Mouse (Mus musculus) kidney, embryonic 16.5 days (tissue): ENCODE measurements around the gene Gm17521. TPM values are rescaled to one million over a fixed set of nuclear protein-coding genes. Genes with fewer than 3 reads are reported as not detected.
"Not testable (repeated sequence)": the region's sequence is repeated elsewhere in the genome, so short reads cannot be mapped to it uniquely, and the experiment has no call there.

Experiments used
- ATAC-seq: fragments of 200-750 bp; cut with Nextera tagmentation; 2 replicates; pipeline ENCODE4 v1.8.0; 2017; ENCODE audit warnings: moderate TSS enrichment; ENCODE audit not compliant: low FRiP score, low TSS enrichment
- H3K27ac ChIP-seq: fragments of 300-500 bp; sonication (generic); 2 replicates; pipeline ENCODE4 v1.5.1; 2014; ENCODE audit warnings: low read length
- H3K27me3 ChIP-seq: fragments of 300-500 bp; sonication (generic); 2 replicates; pipeline ENCODE4 v1.6.1; 2014; ENCODE audit warnings: low read length, control low read depth, mixed read lengths; ENCODE audit not compliant: insufficient read depth
- H3K36me3 ChIP-seq: fragments of 300-500 bp; sonication (generic); 2 replicates; pipeline ENCODE4 v1.6.1; 2014; ENCODE audit warnings: low read length, control low read depth, mixed read lengths; ENCODE audit not compliant: insufficient read depth
- H3K4me1 ChIP-seq: fragments of 300-500 bp; sonication (generic); 2 replicates; pipeline ENCODE4 v1.6.1; 2014; ENCODE audit warnings: low read length, control low read depth, mixed read lengths; ENCODE audit not compliant: insufficient read depth
- H3K4me2 ChIP-seq: fragments of 300-500 bp; sonication (generic); replicated peaks from 2 replicates; pipeline ENCODE4 v1.6.1; 2014; ENCODE audit warnings: low read depth, low read length
- H3K4me3 ChIP-seq: fragments of 300-500 bp; sonication (generic); 2 replicates; pipeline ENCODE4 v1.5.1; 2014; ENCODE audit warnings: mild to moderate bottlenecking, low read length
- H3K9ac ChIP-seq: fragments of 300-500 bp; sonication (generic); replicated peaks from 2 replicates; pipeline ENCODE4 v1.6.1; 2014; ENCODE audit warnings: low read length
- H3K9me3 ChIP-seq: fragments of 300-500 bp; sonication (generic); 2 replicates; pipeline ENCODE4 v1.6.1; 2016; ENCODE audit warnings: low read length, control low read depth
- WGBS: fragments of 180-500 bp; shearing (Covaris S2); extraction: QIAGEN DNeasy Blood & Tissue Kit; methylation state at CpG from one replicate; pipeline ENCODE4 v1.1.7; 2014; 5-methylcytosine and 5-hydroxymethylcytosine counted together
- polyA plus RNA-seq: library from polyadenylated mRNA; unstranded; fragments of >200 nt; fragmentation: Nextera tagmentation; extraction: Ambion mirVana; gene quantifications from 2 replicates; pipeline ENCODE4 v1.2.1, GENCODE M21; 2015

Gm17521 gene
- polyA plus RNA-seq = not detected in 2 replicates

GRCm38 (mm10) chrX:123029569-123029968 is at the start of gene Gm17521:
TSS of gene Gm17521 (minus strand) at chrX:123029669.
- H3K9me3 ChIP-seq, H3K27ac ChIP-seq, H3K27me3 ChIP-seq, H3K36me3 ChIP-seq, H3K4me1 ChIP-seq, ATAC-seq, H3K4me3 ChIP-seq, H3K9ac ChIP-seq, H3K4me2 ChIP-seq: not testable (repeated sequence)
- 33% methylated on average over 1 of the region's 1 CpGs for WGBS

GRCm38 (mm10) chrX:123043956-123044355 is 14.5 kb upstream of the Gm17521 start:
- Histone ChIP-seq H3K4me3 (no peak overlapping the region), H3K4me2 (no peak overlapping the region), H3K36me3 (no peaks in the 10 kb centered on the region), H3K27me3 (no peaks in the 10 kb centered on the region), H3K4me1 (no peaks in the 10 kb centered on the region), H3K27ac (no peak overlapping the region), H3K9me3 (no peaks in the 10 kb centered on the region), H3K9ac (no peak overlapping the region)
- ATAC-seq = no peak

GRCm38 (mm10) chrX:123043516-123043915 is 14.0 kb upstream of the Gm17521 start:
- 64% methylated on average over 4 of the region's 4 CpGs for WGBS
- no peaks in the 10 kb centered on the region for H3K9me3 ChIP-seq
- no peaks in the 10 kb centered on the region for H3K4me1 ChIP-seq
- ATAC-seq = no peak
- no peak overlapping the region for H3K4me2 ChIP-seq
- H3K9ac ChIP-seq = no peak overlapping the region
- no peak overlapping the region for H3K4me3 ChIP-seq
- no peaks in the 10 kb centered on the region for H3K36me3 ChIP-seq
- no peak overlapping the region for H3K27ac ChIP-seq
- H3K27me3 ChIP-seq = no peaks in the 10 kb centered on the region

Other genes starting within 250 kb of the Gm17521 start
- gene Cldn34c1, start 73.8 kb upstream of the Gm17521 start, polyA plus RNA-seq = 14.1 and 14.2 TPM in 2 replicates
- gene Srsx, start 192.8 kb upstream of the Gm17521 start, polyA plus RNA-seq = not detected in 2 replicates
- gene Gm17577, start 217.2 kb upstream of the Gm17521 start, polyA plus RNA-seq = not detected in 2 replicates